Mouse (Mus musculus): Measurements from ENCODE around the gene Prph.
A peak's percentile ranks its signal among the peaks of the same experiment; 100 is the strongest.
"Not testable (repeated sequence)": the region's sequence is repeated elsewhere in the genome, so short reads cannot be mapped to it uniquely, and the experiment has no call there.

Gene Prph

DNA sequence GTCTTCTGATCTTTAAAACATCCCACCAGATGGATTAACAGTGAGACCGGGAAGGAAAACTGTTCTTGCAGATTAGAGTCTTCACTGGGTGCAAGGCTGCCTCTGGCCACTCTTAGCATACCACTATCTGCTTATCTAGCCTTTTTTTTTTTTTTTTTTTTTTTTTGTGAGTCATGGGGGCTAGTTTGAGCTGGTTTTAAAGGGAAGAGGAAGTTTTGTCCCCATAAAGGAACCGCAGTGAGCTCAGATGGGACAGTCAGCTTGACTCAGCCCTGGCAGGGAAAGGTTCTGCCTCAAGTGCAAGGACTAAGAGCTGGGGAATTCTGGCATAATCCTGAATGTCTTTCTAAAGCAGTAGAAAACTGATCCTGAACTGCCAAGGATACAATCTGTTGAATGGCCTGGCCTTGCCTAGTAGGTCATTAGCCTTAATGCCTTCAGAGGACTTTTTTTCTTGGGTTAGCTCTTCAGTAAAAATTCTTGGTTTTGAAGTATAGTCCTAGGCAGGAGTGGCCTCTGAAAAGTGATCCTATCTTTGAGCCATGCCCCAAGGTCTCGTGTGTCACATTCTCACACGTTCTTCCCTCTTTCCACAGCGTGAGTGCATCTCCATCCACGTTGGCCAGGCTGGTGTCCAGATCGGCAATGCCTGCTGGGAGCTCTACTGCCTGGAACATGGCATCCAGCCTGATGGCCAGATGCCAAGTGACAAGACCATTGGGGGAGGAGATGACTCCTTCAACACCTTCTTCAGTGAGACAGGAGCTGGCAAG is 21.3 kb upstream of the Prph start:
- DNase-seq (ENCODE audit: low read depth, low spot score), result no peak

DNA sequence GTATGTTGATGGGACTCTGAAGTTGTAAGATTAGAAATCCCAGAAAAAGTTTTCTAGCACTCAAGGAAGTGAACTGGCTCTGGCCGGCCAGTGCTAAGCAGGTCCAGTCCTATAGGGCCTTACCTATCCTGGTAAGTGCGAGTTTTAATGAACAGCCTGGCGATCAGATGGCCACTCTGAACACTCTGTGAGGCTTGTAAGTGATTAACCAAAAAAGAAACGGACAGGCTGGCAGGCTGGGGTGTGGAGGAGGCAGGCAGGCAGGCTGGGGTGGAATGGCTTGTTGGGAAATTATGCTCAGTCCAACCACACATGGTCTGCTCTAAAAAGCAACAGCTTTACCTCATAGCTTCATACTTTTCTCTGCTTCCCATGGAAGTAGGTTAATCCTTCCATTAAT is 19.5 kb upstream of the Prph start:
- DNase-seq (ENCODE audit: low read depth, low spot score), result no peak

- DNase-seq (ENCODE audit: low read depth, low spot score), result no peak
Observed at GRCm38 (mm10) chr15:99036249-99036905, 18.6 kb upstream of the Prph start.

DNA sequence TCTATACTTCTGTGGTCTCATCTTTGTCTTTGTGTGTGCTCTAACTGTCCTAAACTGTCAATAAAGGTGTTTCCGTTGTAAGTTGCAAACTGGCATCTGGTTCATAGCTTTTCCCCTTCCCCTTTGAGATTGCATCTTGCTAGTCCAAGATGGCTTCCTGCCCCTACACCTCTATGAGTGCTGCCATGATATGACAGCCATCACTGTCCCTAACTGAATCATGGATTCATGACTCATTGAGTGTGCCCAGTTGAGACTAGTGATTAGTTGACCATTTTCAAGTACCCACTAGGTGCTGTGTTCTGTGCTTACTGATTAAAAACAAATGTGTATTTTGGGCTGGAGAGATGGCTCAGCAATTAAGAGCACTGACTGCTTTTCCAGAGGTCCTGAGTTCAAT is 16.9 kb upstream of the Prph start:
- DNase-seq (ENCODE audit: low read depth, low spot score), result no peak

DNA sequence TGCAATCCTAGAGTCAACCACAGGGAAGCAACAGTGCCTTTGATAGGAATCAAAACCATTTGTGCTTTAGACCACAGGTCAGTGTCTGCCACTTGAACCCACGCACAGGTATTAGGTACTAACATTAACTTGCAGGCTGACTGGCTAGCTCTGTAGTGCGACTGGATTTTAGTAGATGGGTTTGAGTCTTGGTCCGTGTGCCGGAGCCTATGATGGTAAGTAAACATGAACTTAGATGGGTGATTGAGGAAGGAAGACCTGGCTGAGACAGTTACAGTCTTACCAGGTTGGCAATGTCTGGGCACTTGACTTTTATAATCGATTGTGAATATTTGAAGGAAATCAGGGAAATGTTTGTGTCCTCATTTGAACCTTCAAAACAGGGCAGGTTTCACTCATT is 16.2 kb upstream of the Prph start:
- DNase-seq (ENCODE audit: low read depth, low spot score), result no peak

- DNase-seq (ENCODE audit: low read depth, low spot score), result no peak
Observed at GRCm38 (mm10) chr15:99039306-99039705, 15.7 kb upstream of the Prph start.

- no peak for DNase-seq (ENCODE audit: low read depth, low spot score)
Observed at GRCm38 (mm10) chr15:99039996-99040919, 14.7 kb upstream of the Prph start.

- no peak for DNase-seq (ENCODE audit: low read depth, low spot score)
Observed at GRCm38 (mm10) chr15:99040920-99041856, 13.8 kb upstream of the Prph start.

DNA sequence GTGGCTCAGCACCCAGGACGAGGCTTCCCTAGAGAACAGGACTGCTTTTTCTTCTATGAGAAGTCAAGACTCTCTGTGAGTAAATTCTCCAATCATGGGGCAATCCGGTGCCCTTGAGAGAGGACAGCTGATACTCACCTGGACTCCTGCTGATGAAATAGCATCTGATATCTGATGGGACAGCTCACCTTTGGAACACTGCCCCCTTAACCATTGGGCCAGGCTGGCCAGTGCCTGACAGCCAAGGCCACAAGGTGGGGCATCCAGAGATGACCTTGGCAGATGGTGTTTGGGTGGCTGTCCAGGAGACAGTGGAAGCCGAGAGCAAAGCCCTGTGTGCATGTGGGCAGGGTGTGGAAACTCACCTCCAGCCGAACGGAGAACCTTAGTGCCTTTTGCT is 12.6 kb upstream of the Prph start:
- no peak for DNase-seq (ENCODE audit: low read depth, low spot score)

DNA sequence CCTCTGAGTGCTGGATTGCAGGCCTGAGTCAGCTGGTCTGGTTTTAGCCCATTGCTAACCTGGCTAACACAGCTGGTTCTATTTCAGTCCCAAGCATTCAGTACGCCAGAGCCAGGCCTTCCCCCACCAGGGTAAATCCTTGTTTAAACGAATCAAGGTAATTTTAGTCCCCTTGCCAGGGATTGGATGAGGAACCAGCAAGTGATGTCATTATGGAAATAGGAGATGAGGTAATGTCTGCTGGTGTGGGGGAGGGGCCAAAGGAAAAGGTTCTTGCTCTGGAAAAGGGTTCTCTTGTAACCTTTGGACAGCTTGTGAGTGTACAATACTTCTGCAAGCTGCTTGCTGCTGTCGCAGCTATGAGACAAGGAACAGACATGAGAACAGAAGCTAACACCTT is 10.1 kb upstream of the Prph start:
- DNase-seq (ENCODE audit: low read depth, low spot score), result no peak

DNA sequence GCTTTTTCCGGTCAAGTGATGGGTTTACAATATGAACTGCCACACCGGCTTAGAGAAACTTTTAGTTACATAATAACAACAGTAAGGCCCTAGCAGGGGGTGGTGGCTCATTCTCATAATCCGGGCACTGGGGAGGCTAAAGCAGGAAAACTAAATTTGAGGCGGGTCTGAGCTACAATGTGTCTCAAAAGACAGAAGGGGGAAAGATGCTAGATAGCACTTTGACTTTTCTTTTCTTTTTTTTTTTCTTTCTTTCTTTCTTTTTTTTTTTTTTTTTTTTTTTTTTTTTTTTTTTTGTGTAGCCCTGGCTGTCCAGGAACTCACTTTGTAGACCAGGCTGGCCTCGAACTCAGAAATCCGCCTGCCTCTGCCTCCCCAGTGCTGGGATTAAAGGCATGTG is 9.2 kb upstream of the Prph start:
- DNase-seq (ENCODE audit: low read depth, low spot score), result not testable (repeated sequence)

GRCm38 (mm10) chr15:99049473-99050253 is 5.3 kb upstream of the Prph start:
- DNase-seq (ENCODE audit: low read depth, low spot score), result no peak

- no peak for DNase-seq (ENCODE audit: low read depth, low spot score)
Observed at GRCm38 (mm10) chr15:99053373-99053772, 1.6 kb upstream of the Prph start.

- no peak for DNase-seq (ENCODE audit: low read depth, low spot score)
Observed at GRCm38 (mm10) chr15:99055511-99055961, 562 bp downstream of the Prph start.

DNA sequence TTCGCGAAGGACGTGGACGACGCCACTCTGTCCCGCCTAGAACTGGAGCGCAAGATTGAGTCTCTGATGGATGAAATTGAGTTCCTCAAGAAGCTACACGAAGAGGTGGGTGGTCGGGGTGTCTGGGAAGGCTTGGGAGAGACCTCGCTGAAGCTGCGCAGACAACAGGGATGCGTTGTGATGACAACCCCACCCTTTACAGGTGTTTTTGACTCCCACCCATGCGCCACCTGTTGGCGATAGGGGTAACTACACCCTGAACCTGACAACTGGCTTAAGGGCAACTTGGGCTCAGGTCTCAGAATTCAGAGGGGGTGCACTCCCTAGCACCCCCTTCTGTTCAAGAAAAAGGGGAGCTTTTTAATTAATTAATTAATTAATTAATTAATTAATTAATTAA is 1.4 kb downstream of the Prph start:
- DNase-seq (ENCODE audit: low read depth, low spot score), result peak; percentile 56

- DNase-seq (ENCODE audit: low read depth, low spot score), result no peak
Observed at GRCm38 (mm10) chr15:99065557-99066165, 10.7 kb downstream of the Prph start.

GRCm38 (mm10) chr15:99071988-99072387 is 17.0 kb downstream of the Prph start:
- no peak for DNase-seq (ENCODE audit: low read depth, low spot score)

- DNase-seq (ENCODE audit: low read depth, low spot score), result no peak
Observed at GRCm38 (mm10) chr15:99074019-99074599, 19.1 kb downstream of the Prph start, which contains the start of gene Troap. Gene Troap (plus strand): TSS chr15:99074575.

DNA sequence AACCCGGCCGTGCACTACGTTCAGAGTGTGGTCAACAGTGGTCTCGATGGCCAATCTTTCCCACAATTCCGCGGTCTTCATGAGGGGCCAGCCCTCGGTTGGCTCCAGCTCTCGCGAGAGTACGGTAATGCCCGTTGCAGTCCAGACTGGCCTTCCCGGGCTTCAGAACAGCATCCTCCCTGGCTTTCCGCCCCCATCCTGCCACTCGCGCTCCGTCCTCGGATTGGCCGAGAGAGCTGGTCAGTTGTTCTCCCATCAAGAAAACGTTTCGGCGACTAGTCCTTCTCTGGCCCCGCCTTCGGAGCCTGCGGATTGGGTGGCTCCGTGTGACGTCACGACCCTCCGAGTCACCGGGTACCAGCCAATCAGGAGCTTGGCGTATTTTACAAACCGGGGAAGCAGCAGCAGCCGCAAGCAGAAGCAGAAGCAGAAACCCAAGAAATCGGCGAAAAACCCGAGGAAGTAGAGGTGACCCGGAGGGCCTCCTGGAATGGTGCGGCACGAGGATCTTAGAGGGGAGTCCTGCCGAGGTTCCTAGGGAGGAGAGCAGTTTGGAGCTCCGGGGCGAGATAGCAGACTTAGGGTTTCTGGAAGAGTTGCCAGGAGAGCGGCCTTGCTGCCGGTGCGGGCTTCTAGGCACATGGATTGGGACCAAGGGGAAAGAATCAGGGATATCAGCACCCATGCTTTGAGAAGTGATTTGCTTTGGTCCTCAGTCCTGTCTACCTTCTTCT is 19.8 kb downstream of the Prph start:
- DNase-seq (ENCODE audit: low read depth, low spot score), result peak; percentile 94
